Mouse (Mus musculus) thymus, adult 2 months (tissue): ENCODE results near the gene Odf3l2. TPM values are rescaled to one million over a fixed set of nuclear protein-coding genes. Genes with fewer than 3 reads are reported as not detected.

Experiments used
- DNase-seq: peaks from one replicate; pipeline ENCODE4 v3.0.0; 2021
- H3K27ac ChIP-seq: fragments of 200-500 bp; 2 replicates; pipeline ENCODE4 v1.5.1; 2012; ENCODE audit warnings: low read length, control low read depth; ENCODE audit not compliant: control insufficient read depth, insufficient read depth
- H3K27me3 ChIP-seq: fragments of 200-500 bp; 2 replicates; pipeline ENCODE4 v1.6.1; 2012; ENCODE audit warnings: mild to moderate bottlenecking, low read length, moderate library complexity, mixed read lengths; ENCODE audit not compliant: control insufficient read depth, insufficient read depth
- H3K36me3 ChIP-seq: fragments of 200-500 bp; 2 replicates; pipeline ENCODE4 v1.6.1; 2012; ENCODE audit warnings: mild to moderate bottlenecking, low read length, moderate library complexity; ENCODE audit not compliant: control insufficient read depth, insufficient read depth
- H3K4me1 ChIP-seq: fragments of 200-500 bp; replicated peaks from 2 replicates; pipeline ENCODE4 v1.6.1; 2012; ENCODE audit warnings: low read length; ENCODE audit not compliant: control insufficient read depth, insufficient read depth
- H3K4me3 ChIP-seq: fragments of 200-500 bp; 2 replicates; pipeline ENCODE4 v1.5.1; 2012; ENCODE audit warnings: mild to moderate bottlenecking, low read length, control low read depth, moderate library complexity; ENCODE audit not compliant: control insufficient read depth, insufficient read depth
- CTCF ChIP-seq: fragments of 200-500 bp; IDR thresholded peaks from 2 replicates; pipeline ENCODE4 v1.5.1; 2012; ENCODE audit warnings: mild to moderate bottlenecking, control low read depth, low read length, moderate library complexity, borderline replicate concordance; ENCODE audit not compliant: control insufficient read depth, poor library complexity, insufficient read depth; ENCODE audit errors: extremely low read depth
- POLR2A ChIP-seq: fragments of 200-500 bp; IDR thresholded peaks from 2 replicates; pipeline ENCODE4 v1.6.1; 2012; ENCODE audit warnings: mild to moderate bottlenecking, low read length, control low read depth, moderate library complexity; ENCODE audit not compliant: control insufficient read depth, poor library complexity, insufficient read depth; ENCODE audit errors: extremely low read depth
- WGBS: fragments of 180-500 bp; shearing (Covaris S2); methylation state at CpG from one replicate; pipeline ENCODE4 v1.1.7; 2018; 5-methylcytosine and 5-hydroxymethylcytosine counted together
- polyA plus RNA-seq: library from polyadenylated mRNA; depleted of rRNA; stranded (reverse); fragments of >200 nt; gene quantifications from 2 replicates; pipeline ENCODE4 v1.2.3, GENCODE M21; 2012

The Odf3l2 gene
- polyA plus RNA-seq, 1 experiment = 0.18 TPM

- Histone ChIP-seq H3K4me1 (peaks cover 19% of the 10 kb centered on the region), H3K27me3 (no peaks in the 10 kb centered on the region), H3K27ac (peak within 1 kb of the TSS; percentile 35), H3K4me3 (peak within 1 kb of the TSS; percentile 70), H3K36me3 (peaks cover 12% of the 10 kb centered on the region)
- TF ChIP-seq CTCF (peak; percentile 75; the same call in 1 of the 2 replicates), POLR2A (peak; percentile 95)
- peak; percentile 99 for DNase-seq
- 2% methylated on average over 84 of the region's 84 CpGs for WGBS
Observed at GRCm38 (mm10) chr10:79681591-79682245, 36.2 kb upstream of the Odf3l2 start, which contains the start of gene Cdc34. Gene Cdc34, plus strand, starts transcription at chr10:79682195.

GRCm38 (mm10) chr10:79680606-79681495, 35.3 kb upstream of the Odf3l2 start:
- DNase-seq = peak; percentile 27
- H3K4me1 ChIP-seq = peaks cover 19% of the 10 kb centered on the region
- TF ChIP-seq POLR2A (no peak), CTCF (no peak)
- peak overlapping the region; percentile 35 for H3K27ac ChIP-seq
- H3K27me3 ChIP-seq = no peaks in the 10 kb centered on the region
- H3K4me3 ChIP-seq = peak overlapping the region; percentile 42
- peaks cover 8% of the 10 kb centered on the region for H3K36me3 ChIP-seq
- 41% methylated on average over 11 of the region's 11 CpGs for WGBS

- 97% methylated on average over 44 of the region's 44 CpGs for WGBS
- no peak overlapping the region for H3K4me3 ChIP-seq
- peaks cover 2% of the 10 kb centered on the region for H3K4me1 ChIP-seq
- H3K27me3 ChIP-seq = no peaks in the 10 kb centered on the region
- no peak for DNase-seq
- no peak overlapping the region for H3K27ac ChIP-seq
- TF ChIP-seq POLR2A (no peak), CTCF (no peak)
- H3K36me3 ChIP-seq = no peaks in the 10 kb centered on the region
Observed at GRCm38 (mm10) chr10:79675346-79676035, 30.0 kb upstream of the Odf3l2 start.

GRCm38 (mm10) chr10:79673054-79673453, 27.5 kb upstream of the Odf3l2 start:
- Histone ChIP-seq H3K27me3 (no peaks in the 10 kb centered on the region), H3K4me3 (no peak overlapping the region), H3K36me3 (no peaks in the 10 kb centered on the region), H3K27ac (no peak overlapping the region), H3K4me1 (peaks cover 9% of the 10 kb centered on the region)
- DNase-seq = no peak
- WGBS = 100% methylated on average over 3 of the region's 3 CpGs
- TF ChIP-seq CTCF = no peak
- no peak for TF ChIP-seq POLR2A

GRCm38 (mm10) chr10:79672088-79672455, 26.5 kb upstream of the Odf3l2 start:
- 91% methylated on average over 3 of the region's 3 CpGs for WGBS
- Histone ChIP-seq H3K36me3 (no peaks in the 10 kb centered on the region), H3K4me3 (no peak overlapping the region), H3K27ac (no peak overlapping the region), H3K4me1 (peaks cover 9% of the 10 kb centered on the region), H3K27me3 (no peaks in the 10 kb centered on the region)
- no peak for DNase-seq
- TF ChIP-seq CTCF (no peak), POLR2A (no peak)
